Mouse (Mus musculus): ENCODE measurements around the gene Nnmt.

Nnmt gene

DNA sequence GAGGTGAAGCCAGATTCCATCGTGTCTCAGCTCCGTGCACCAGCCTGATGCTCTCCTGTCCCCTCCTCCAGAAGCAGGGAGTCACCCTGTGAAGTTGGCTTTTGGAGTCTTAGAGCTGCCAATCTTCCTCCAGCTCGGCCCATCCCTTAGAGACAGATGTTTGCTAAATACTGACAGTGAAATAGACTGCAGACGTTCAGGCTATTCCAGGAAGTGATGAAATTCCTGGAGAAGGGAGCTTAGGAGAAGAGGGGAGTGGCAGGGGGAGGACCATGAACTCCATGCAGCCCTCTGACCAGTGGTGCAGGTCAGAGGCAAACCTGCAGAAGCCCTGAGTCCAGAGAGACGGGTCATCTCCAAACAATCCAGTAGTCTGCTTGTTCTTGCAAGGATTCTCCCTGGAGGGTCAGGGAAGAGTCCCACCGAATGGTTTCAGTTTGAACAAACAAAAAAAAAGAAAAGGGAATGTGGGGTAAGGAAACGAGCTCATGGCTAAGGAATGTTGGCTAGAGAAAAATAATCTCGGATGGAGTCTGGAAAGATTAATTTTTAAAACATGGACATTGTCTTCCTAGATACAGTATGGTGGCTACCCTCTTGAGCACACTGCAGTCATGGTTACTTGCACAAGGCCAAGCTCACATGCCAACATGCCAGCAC lies at the start of gene Nnmt:
Nnmt (minus strand) TSS at position 215 of the 660 bp plus-strand sequence.
- DNase-seq (ENCODE audit: low spot score) = no peak

DNA sequence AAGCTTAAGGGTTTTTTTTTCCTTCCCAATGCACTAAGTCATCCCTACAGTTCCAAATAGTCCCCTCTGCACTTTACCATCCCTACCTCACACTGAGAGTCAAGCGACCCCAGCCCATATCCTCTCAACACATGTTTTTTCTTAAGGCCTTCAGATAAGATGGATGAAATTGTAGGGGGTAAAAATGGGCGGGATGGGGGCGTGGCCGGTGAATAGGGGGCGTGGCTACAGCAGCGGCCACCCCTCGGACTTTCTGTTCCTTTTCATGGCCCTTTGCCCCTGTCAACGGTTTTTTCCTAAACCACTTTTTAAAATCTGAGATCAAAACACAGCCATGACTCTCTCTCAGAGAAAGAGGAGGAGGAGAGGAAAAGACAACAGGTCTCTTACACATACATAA lies 49.8 kb upstream of the Nnmt start:
- DNase-seq (ENCODE audit: low spot score) = no peak

DNA sequence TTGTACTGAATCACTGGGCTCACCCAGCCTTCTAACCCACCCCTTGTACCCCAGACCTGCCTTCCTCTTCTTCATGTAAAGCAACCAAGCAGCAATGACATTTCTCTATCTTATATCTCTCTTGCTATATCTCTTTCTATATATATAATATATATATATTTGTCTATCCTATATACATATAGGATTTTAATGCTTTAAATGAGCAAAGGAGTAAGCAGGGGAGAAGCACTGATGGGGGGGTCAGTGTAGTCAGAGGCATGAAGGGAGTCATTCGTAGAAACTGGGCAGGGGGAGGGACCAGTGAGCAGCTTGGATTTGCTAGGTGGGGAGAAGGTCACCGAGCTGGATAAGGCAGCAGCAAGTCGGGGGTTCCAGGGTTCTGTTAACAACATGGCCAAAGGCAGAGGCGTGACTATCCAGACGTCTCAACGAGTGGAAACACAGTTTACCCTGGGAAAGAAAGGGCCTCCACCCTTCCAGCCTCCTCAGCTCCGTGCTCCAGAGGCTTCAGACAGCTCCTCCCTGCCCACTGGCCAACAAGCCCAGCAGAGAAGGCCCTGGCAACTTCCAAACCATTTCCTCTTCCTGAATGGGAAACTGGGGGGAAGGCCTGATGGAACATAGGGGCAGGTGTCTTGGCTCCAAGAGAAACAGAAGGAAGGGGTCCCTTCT lies 48.6 kb upstream of the Nnmt start:
- no peak for DNase-seq (ENCODE audit: low spot score)

DNA sequence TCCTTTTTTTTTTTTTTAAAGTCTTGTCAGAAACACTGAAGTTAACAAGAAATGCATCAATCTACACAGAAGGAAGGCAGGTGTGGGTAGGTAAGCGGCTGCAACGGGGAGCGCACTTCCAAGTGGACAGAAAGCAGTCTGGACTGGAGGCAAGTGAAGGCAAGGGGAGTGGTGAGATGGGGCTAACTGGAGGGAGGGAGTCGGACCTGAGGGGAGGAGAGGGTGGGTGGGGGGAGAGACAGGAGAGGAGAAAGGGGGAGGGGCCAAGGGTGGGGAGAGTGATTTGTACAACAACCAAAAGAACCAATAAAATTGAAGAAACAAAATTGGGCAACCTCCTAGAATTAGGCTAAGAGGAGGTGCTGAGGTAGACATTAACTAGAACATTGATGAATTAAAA lies 47.1 kb upstream of the Nnmt start:
- no peak for DNase-seq (ENCODE audit: low spot score)

DNA sequence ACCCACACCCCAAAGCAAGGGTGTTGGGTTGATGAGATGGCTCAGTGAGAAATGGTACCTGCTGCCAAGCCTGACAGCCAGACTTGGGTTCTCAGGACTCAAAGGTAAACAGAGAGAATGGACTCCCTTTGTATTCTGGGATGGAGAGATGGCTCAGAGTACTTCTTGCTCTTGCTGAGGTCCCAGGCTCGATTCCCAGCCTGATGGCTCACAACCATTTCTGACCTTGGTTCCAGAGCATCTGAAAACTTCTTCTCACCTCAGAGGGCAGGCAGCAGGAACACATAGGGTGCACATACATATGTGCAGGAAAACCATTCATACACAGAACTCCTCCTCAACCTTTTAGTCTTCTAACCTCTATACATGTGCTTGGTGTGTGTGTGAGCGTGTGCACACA lies 45.9 kb upstream of the Nnmt start:
- no peak for DNase-seq (ENCODE audit: low spot score)

DNA sequence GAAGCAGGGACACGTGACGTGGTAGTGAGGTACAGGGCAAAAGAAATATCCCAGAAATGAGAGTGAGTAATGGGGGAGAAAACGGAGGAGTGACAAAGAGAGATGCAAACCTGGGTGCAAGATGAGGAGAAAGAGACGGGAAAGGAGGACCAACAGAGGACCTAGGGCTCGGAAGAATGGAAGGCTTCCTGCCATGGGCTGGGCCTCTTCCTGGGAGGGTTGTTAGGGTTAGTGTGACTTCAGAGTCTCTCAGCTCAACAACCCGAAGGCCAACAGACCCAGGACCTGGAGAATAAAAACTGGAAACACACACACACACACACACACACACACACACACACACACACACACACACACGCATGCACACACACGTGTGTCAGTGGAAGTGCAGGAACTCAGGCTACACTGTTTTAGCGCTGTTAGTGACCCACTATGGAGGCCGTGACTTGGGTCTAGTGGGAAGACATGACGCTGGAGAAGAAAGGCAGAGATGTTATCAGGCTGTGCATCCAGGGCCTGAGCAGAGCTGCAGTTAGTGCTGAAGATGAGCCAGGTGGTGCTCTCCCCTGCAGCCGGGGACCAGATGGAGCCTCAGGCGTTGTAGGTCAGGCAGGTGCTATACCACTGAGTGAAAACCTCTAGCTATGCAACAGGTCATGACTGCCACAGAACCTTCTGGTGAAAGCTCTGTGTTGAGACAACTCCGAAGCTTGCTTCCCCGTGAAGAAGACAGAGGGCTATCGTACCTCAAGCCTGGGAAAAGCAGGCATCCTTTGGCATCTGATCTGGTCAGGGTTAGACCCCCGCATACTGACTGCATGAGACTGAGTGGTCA lies 45.1 kb upstream of the Nnmt start:
- no peak for DNase-seq (ENCODE audit: low spot score)

DNA sequence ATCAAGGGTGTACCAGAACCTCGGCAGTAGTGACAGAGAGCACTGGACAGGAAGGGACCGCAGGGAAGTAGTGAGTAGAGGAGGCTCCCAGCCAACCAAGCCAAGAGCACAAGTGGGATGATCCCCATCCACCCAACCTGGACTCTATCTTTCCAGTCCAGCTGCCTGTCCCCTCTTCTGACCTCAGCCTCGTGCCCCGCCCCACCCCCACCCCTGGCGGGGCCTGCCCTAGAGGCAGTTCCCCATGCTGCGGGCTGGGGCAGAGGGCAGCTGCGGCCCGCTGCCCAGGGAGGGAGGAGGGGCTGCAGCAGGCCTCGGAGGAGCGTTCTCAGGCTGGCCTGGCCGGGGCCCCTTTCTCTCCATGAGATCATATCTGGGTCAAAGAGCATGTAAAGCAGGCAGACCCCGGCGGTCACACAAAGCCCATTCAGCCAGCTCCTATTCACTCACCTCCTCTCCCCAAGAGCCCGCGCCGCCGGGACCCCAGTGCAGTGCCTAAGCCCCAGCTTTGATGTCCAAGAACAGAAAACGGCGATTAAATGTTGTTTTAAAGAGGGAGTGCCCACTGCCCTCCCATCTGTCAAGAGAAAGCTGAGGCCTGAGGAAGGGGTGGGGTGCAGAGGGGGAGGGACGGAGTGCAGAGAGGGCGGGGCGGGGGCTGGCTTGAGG lies 44.3 kb upstream of the Nnmt start:
- no peak for DNase-seq (ENCODE audit: low spot score)

DNA sequence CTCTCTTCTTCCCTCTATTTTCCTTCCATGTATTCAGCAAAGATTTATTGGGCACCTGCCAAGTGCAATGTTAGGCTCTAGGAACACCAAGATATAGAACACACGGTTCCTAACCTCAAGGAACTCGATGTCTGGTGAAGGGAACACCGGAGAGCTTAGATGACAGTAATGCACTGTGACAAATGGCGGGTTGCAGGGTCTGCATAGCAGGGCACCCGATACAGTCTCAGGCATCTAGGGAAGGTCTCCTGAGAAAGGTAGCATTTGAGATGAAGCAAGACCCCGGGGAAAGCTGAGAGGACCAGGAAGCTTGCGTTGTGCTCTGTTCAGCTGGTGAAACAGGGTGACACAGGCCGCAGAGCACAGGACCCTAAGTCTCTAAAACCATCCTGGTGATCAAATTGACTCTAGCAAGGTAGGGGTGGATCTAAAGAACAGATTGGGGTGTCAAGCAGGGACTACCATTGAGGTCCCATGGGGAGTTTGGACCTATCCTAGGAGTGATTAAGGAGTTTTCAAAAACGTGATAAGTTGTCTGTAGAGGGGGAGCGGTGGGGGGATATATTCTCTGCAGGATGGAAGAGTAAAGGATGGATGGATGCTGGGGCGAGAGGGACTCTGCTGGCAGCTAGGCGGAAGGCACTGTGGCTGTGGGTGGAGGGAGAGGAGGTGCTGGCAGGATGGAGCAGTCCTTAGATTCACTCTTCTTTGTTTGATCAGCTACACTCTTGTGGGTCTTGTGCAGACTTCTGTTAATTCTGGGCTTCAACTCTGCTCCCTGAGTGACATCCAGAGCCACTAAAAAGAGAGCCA lies 43.5 kb upstream of the Nnmt start:
- no peak for DNase-seq (ENCODE audit: low spot score)

DNA sequence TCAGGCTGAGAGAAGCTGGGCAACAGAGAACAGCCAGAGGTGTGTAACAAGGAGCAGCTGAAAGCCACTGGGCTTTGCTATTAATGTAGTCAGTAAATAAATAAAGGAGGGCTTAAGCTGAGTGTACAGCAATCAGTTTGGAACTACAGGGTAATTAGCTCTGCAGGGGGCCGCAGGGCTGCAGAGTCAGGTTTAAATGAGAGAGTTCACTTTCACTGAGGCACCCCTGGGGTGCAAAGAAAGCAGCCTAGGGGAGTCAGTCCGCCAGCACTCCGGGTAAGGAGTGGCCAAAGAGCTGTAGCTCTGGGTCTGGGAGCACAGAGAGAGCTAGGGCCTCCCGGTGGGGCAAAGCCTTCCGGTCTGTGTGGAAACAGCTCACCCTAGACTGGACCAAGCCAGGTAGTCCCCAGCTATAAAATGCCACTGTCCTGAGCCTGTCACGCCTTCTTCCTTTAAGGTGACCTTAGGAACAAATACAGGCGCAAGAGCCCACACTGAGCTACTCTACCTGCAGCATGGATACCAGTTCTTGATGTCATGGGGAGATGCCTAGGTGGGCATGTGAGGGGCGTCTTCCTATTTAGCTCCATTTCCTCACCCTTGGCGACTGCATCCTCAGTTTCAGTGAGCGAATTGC lies 42.8 kb upstream of the Nnmt start:
- DNase-seq (ENCODE audit: low spot score) = no peak

DNA sequence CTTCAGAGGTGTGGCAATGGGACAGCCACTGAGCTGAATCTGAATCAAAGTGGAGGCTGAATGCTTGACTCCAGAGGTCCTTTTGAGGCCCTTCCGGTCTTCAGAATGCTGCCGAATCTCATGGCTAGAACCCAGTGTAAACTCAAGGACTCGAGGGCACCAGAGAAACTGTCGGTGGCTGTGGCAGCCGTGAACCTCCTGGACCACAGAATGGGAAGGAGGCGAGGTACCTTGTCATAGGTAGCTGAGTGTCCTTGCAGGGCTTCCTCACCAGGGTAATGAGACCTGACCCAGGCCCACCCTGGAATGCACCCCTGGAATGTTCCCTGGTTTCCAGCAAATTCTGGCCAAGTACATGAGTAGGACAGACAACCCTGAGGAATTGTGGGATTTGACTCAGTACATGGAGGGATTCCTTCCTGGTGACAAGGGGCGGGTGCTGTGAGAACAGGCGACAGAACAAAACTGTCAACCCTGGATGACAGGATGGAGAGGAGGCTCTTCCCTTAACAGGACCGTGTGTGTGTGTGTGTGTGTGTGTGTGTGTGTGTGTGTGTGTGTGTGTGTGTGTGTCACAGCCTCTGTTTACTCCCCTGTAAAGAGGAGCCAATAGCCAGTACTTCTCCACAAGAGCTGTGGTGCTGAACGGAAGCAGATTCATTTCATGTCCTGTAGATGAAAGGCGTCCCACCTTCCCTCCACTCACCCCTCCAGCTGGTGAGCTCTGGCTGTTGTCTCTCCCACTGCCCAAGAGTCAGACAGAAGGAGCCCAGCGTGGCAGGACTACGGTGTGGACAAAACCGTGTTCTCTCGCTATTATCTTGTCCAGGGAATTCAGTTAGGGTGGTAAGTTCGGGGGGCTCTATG lies 42.1 kb upstream of the Nnmt start:
- no peak for DNase-seq (ENCODE audit: low spot score)

DNA sequence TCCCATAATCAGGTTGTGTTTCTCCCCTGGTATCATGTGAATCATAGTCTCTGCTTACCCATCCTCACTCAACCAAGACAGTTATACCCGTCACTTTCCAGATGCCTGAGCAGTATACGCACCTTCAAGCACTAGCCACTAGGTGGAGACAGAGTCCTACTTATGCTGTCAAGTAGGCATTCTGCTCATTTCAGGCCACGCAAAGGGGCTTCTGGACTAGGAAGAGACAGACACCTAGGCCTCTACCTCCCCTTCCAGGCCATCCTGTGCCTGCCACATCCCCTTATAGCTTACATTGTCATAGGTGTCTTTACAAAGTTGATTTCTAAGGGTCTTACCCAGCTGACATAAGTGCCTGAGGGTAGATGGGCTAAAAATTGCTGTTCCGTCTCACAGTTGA lies 41.3 kb upstream of the Nnmt start:
- peak; percentile 62 for DNase-seq (ENCODE audit: low spot score)

DNA sequence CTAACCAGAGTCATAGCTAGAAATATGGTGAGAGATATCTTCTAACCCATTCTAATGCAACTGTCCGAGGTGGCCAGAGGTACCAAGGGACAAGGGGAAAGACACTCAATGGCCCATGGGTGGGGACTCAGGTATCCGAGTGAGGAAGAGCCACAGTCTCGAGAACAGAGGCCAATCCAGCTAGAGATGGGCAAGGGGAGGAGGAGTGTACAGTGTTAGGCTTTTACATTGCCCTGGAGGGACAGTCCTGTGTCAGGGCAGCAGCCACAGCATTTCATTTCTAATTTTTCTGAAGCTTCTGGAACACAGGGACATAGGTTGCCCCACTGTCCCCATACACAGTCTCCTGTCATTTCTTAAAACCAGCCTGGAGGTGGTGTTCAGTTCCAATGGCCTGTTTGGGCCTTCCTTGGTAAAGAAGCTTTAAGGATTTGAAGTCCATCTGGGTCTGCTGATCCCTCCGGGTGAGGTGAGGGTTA lies 40.7 kb upstream of the Nnmt start:
- DNase-seq (ENCODE audit: low spot score) = no peak

DNA sequence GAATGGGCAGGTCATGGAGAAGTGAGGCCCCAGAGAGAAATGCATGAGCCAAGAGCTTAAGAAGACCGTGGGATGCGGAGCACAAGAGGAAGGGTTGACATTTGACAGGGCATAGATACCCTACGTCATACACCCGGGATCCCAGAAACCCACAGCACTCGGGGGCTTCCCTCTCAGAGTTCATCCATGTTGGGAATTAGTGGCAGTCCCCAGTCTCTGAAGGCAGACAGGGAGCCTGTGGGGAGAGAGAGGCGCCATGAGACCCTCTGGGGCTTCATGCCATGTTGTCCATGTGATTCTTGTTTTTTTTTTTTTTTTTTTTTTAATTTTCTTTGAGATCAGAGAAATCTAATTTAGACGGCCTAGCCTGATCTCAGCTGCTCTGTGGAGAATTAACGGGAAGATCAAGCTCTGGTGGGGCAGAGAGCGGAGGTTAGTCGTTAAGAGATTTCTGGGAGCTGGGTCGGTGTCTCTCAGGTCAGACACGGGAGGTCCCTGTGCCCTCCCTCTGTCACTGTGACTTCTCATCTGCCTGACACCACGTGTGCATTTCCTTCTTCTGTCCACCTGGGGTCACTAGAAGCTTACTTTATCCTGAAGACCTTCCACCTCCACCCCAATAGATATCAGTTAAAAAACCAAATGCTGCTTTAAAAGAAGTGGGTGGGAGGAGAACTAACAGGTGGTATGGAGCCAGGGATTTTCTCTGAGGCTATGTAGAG lies 40.1 kb upstream of the Nnmt start:
- no peak for DNase-seq (ENCODE audit: low spot score)

DNA sequence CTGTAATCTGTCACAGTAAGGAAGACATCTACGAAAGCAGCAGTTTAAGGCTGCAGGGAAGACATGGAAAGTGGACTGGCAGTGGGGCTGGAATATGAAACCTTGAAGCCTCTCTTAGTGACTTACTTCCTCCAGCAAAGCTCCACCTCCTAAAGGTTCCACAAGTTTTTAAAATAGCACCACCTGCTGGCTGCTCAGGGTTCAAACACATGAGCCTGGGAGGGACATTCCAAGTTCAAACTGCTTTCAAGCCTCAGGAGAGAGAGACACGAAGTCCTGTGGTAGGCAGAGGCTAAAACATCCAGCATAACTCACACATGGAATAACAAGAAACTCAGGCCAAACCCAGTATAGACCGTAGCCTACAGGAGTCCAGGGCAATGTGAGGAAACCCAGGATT lies 39.4 kb upstream of the Nnmt start:
- DNase-seq (ENCODE audit: low spot score) = no peak

DNA sequence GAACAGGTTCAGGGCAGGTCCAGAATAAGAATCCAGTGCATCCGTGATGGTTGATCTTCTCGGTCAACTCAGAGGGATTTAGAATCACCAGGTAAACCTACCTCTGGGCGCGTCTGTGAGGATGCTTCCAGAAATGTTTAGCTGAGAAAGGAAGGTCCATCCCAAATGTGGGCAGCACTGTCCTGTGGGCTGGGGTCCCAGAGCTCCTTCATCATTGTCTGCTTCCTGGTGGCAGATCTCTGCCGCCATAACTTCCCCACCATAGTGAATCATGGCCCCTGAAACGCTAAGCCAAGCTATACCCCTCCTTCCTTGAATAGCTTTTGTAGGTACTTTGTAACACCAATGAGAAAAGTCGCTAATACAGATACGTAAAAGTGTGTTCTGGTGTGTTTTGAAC lies 36.7 kb upstream of the Nnmt start:
- DNase-seq (ENCODE audit: low spot score) = no peak

DNA sequence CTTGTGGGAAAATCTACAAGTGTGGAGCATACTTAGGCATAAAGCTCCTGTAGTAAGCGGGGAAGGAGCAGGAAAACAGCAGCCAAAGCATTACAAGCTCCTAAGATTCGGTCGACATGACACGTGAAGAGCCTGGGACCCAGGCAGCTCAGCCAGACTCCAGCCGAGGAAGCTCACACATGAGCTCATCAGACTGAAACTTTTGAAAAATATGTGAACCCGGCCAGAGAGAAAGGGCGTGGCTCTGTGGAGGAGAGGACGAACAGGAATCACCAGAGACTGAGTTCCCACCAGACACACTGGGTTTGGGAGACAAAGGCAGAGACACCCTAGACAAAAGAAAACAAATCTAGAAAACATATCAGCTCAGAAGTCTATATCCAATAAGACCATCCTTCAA lies 35.9 kb upstream of the Nnmt start:
- no peak for DNase-seq (ENCODE audit: low spot score)

DNA sequence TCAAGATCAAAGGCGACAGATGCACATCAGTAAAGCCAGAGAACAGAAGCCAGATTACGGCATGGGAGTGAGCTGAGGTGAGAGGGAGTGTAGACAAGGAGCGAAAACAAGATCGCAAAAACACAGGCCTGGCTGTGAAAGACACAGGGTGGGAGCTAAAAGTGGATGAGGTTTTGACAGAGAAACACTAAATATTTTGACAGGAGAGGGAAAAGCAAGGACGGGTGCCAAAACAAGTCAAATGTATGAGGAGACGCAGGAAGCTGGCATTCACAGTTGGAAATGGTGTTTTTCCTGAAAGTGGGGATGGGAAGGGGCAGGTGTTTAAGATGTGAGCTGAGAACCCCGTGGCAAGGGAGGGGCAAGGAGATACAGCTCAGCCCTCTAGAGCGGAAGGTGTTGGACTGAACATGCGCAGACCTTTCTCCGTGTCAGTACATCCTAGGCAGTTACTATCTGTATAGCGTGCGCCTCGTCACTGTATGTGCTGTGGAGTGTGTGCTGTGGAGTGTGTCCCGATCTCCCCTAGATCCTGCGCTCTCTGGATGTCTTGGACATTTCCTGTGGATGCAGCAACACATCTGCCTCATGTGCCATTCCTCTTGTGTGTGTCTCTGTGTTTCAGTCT lies 33.3 kb upstream of the Nnmt start:
- no peak for DNase-seq (ENCODE audit: low spot score)

DNA sequence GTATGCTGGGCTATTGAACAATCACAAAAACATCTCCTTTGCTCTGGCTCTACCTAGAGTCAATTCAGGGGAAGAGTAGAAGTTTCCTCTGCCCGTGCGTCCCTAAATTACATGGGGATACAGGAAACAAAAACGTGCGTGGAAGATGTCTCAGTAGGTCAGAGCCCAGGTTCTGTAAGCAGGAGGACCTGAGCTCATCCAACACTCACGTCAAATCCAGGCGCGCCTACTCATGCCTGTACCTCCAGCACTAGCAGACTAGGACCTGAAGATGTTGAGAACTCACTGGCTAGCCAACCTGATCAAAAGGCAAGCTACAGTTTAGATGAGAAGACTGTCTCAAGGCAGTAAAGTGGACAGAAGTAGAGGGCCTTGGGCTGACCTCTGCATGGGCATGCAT lies 32.2 kb upstream of the Nnmt start:
- no peak for DNase-seq (ENCODE audit: low spot score)

All from ovary, postnatal 14 days (tissue).